Mouse (Mus musculus) c-Kit-positive CD71-positive TER-119-negative erythroid progenitor cells, embryonic 14.5 days (primary cell): ENCODE data around the gene Cyb561d2.
A peak's percentile ranks its signal among the peaks of the same experiment; 100 is the strongest.

Source experiments
- DNase-seq: peaks from one replicate; pipeline ENCODE4 v3.0.0-alpha.2; 2013; ENCODE audit warnings: low read depth

Cyb561d2 gene

GRCm38 (mm10) chr9:107550491-107551116 is 8.6 kb upstream of the Cyb561d2 start:
- DNase-seq, result no peak

GRCm38 (mm10) chr9:107549297-107550074 is 7.5 kb upstream of the Cyb561d2 start:
- DNase-seq, result no peak

- DNase-seq, result no peak
Measured at GRCm38 (mm10) chr9:107548820-107549219, 6.8 kb upstream of the Cyb561d2 start.

DNA sequence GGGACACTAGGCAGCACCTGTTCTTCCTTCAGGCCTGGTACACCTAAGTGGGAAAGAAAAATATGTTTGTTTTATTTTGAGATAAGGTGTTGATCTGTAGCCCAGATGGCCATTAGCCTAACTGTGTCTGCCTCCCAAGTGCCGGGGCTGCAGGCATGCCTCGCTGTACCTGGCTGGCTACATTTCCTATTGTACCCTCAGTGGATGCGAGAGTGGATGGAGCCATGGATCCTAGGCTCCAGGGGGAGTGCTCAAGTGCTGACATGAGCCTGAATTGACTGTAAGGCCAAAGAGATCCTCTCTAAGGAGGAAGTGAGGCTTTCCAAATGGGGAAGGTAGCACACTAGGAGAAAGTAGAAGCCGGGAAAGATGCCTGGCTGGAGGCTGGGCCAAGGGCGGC is 6.0 kb upstream of the Cyb561d2 start:
- DNase-seq, result no peak

- peak; percentile 92 for DNase-seq
Measured at GRCm38 (mm10) chr9:107547026-107547425, 5.0 kb upstream of the Cyb561d2 start, which contains the start of gene Zmynd10. Gene Zmynd10 (plus strand): TSS chr9:107547298.

GRCm38 (mm10) chr9:107545602-107546001 is 3.6 kb upstream of the Cyb561d2 start:
- peak; percentile 74 for DNase-seq

DNA sequence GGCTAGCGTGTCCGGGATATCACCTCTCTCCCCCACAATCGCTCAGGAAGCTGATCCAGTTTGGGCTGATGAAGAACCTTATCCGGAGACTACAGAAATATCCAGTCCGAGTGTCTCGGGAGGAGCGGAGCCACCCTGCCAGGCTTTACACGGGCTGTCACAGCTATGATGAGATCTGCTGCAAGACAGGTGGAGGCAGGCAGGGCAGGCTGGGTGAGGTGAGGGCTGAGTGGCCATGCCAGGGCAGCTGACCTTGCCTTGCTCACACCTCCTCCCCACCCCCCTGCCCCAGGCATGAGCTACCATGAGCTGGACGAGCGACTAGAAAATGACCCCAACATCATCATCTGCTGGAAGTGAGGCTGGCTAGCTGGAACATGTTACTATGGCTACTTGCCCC is 3.2 kb upstream of the Cyb561d2 start:
- no peak for DNase-seq

DNA sequence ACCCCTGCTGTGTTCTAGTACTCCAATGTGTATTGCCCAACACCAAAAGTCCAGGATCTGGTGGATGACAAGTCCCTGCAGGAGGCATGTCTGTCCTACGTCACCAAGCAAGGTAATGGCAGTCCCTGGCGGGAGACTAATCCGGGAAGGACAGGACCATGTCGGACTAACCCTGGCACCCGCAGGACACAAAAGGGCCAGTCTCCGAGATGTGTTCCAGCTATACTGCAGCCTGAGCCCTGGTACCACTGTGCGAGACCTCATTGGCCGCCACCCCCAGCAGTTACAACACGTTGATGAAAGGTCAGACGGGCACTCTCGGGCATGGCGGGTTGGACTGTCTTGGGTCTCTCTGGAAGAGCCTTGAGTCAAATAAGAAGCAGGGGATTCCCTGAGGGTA is 2.7 kb upstream of the Cyb561d2 start:
- no peak for DNase-seq

GRCm38 (mm10) chr9:107544196-107544700 is 2.3 kb upstream of the Cyb561d2 start:
- no peak for DNase-seq

GRCm38 (mm10) chr9:107543299-107543698 is 1.3 kb upstream of the Cyb561d2 start:
- no peak for DNase-seq

GRCm38 (mm10) chr9:107542721-107543120 is 728 bp upstream of the Cyb561d2 start:
- no peak for DNase-seq

DNA sequence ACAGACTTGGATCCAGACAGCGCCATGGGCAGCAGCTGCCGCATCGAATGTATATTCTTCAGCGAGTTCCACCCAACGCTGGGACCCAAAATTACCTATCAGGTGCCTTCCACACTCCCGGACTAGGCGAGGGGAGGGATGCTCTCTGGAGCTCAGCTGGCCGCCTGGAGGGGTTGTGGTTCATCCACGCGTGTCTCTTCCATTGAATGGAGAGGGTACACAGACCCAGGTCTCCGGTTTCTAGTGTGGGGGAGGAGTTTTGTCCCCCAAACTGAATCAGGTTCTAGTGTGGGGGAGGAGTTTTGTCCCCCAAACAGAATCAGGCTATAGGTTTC is 326 bp upstream of the Cyb561d2 start:
- no peak for DNase-seq

- DNase-seq, result no peak
Measured at GRCm38 (mm10) chr9:107541005-107541404, 988 bp downstream of the Cyb561d2 start.

DNA sequence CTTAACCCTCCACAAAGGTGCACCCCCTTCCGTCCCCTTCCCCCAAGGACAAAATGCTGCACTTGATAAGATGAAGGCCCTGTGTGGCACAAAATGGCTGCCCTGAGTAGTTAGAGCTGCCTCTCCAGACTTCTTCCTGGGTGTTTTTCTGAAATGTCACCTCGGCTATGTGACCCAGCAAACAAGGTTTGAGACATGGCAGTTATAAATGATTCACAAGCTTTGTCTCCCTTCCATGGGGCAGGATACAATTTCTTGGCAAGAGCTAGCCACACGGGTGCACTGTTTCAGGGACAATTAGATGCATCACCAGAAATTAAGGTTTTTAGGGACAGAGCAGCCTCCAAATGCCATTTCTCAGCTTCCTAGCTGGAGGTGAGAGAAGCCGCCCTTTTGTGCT is 1.6 kb downstream of the Cyb561d2 start:
- no peak for DNase-seq

- no peak for DNase-seq
Measured at GRCm38 (mm10) chr9:107539940-107540339, 2.1 kb downstream of the Cyb561d2 start.

DNA sequence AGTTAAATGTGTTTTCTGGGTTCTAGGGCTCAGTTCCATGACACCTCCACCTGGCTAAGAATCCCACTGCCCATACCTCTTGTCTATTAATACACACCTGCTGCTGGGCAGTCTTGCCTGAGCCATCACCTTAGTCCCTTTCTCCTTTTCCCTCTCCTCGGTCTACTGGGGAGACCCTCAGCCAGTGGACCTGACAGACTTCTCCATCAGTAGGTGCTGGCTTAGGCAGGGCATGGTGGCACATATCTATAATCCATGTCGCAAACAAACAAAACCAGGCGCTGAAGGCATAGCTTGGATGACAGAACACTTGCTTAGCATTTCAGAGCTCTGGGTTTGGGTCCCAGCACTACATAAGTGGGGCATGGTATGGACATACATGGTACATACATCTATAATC is 3.3 kb downstream of the Cyb561d2 start:
- no peak for DNase-seq

- DNase-seq, result no peak
Measured at GRCm38 (mm10) chr9:107538231-107538630, 3.8 kb downstream of the Cyb561d2 start.

- DNase-seq, result no peak
Measured at GRCm38 (mm10) chr9:107534408-107535202, 7.4 kb downstream of the Cyb561d2 start.

- peak; percentile 85 for DNase-seq
Measured at GRCm38 (mm10) chr9:107533791-107534407, 8.1 kb downstream of the Cyb561d2 start, which contains the start of gene Tmem115. Gene Tmem115 (plus strand): TSS chr9:107533945.

DNA sequence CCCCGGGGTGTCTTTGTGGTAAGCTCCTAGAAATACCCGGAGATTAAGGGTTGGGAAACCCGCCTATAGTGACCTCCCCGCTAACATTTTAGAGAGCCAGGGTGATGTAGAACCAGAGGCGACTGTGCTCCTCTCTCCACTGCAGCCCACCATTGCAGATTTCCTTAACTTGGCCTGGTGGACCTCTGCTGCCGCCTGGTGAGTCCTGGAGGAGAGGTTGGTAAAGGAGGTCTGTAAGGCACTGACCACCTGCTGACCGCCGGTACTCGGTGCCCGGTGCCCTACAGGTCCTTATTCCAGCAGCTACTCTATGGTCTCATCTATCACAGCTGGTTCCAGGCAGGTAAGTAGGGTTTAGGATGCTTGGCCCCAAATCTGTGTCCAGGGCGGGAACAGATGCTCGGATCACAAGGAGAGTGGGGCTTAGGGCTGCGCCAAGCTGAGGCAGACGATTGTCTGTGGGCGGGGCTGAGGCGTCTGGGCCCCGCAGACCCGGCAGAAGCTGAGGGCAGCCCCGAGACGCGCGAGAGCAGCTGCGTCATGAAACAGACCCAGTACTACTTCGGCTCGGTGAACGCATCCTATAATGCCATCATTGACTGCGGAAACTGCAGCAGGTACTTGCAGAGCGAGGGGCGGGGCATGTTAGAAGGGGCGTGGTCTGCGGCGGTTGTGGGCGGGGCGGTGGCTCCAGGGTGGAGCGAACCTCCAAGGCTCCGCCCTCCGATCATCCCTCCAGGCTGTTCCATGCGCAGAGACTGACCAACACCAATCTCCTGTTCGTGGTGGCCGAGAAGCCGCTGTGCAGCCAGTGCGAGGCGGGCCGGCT is 15.6 kb downstream of the Cyb561d2 start:
- peak; percentile 63 for DNase-seq

DNA sequence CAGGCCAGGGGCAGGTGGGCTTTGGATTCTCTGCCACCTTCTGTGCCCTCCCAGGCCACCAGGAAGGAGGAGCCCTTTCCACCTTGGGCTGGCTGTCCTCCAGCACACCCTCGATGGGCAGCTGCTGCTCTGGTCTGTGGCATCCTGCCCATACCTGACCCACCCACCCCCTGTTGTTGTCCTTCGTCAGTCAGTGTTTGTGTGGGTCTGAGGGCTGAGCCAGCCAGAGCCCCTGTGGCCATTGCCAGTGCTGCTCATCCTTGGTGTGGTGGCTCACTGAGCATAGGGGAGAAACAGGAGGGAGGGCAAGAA is 19.6 kb downstream of the Cyb561d2 start:
- DNase-seq, result no peak
